11 mouse cellular contexts compared by ENCODE assay signal in genomic region chr16:50542554-50543333, GRCm38 (mm10). TPM values are rescaled to one million over a fixed set of nuclear protein-coding genes. Genes with fewer than 3 reads are reported as not detected.
DNase-seq lines count a peak whose midpoint lies in the region; ATAC-seq lines count a peak whose summit lies in the region.
"Had no signal": no experiment of that assay in that cellular context is flagged by ENCODE, and none has a peak within 500 bp of the region (broad histone marks: within the 10 kb centered on the region; RNA-seq: fewer than 3 reads in every experiment).

No protein-coding gene starts in this region.

- H3K36me3 ChIP-seq in midbrain, embryonic 14.5 days (ENCODE audit: control insufficient read depth, insufficient read depth, low read length): no peaks in the 10 kb centered on the region
- H3K36me3 ChIP-seq in midbrain, embryonic 10.5 days: no peaks in the 10 kb centered on the region
- H3K36me3 ChIP-seq in embryonic facial prominence, embryonic 10.5 days (replicated peaks): no peaks in the 10 kb centered on the region
- H3K36me3 ChIP-seq: embryonic facial prominence, embryonic 15.5 days had no signal

- H3K4me2 ChIP-seq in midbrain, embryonic 14.5 days (ENCODE audit: low read length): no peak overlapping the region
- H3K4me2 ChIP-seq: embryonic facial prominence, embryonic 15.5 days had no signal

- peak; percentile 60; the same call in 1 of the 2 replicates for ATAC-seq in midbrain, embryonic 14.5 days (ENCODE audit: low FRiP score, low TSS enrichment)

- H3K9me3 ChIP-seq in midbrain, embryonic 14.5 days (ENCODE audit: control insufficient read depth, low read length): no peaks in the 10 kb centered on the region
- no peaks in the 10 kb centered on the region for H3K9me3 ChIP-seq in midbrain, embryonic 10.5 days (replicated peaks)
- H3K9me3 ChIP-seq in embryonic facial prominence, embryonic 10.5 days: no peaks in the 10 kb centered on the region
- H3K9me3 ChIP-seq: embryonic facial prominence, embryonic 15.5 days had no signal

- DNase-seq in heart, postnatal 4 days: peak; percentile 17
- DNase-seq in heart, postnatal 25 days (ENCODE audit: low spot score): no peak
- peak; percentile 65 for DNase-seq in midbrain, embryonic 14.5 days
- DNase-seq in midbrain, embryonic 10.5 days (ENCODE audit: low spot score): no peak
- peak; percentile 15 for DNase-seq in embryonic facial prominence, embryonic 10.5 days (ENCODE audit: low spot score)
- peak; percentile 37 for DNase-seq in retina, embryonic 14.5 days (ENCODE audit: low spot score)
- no peak for DNase-seq in urinary bladder, postnatal 10 days (ENCODE audit: low spot score)
- no peak for DNase-seq in frontal cortex, postnatal 36 days (ENCODE audit: low spot score in 2 of 2)

- no peak overlapping the region for H3K27ac ChIP-seq in midbrain, embryonic 14.5 days (replicated peaks; ENCODE audit: low read depth, low read length)
- H3K27ac ChIP-seq in midbrain, embryonic 10.5 days (replicated peaks): no peak overlapping the region
- H3K27ac ChIP-seq in embryonic facial prominence, embryonic 10.5 days (replicated peaks): no peak overlapping the region
- H3K27ac ChIP-seq: embryonic facial prominence, embryonic 15.5 days; macrophage had no signal

- intact Hi-C loops in heart, postnatal 25 days (cut with DNase I): no loop called here

- no peak overlapping the region for H3K4me3 ChIP-seq in midbrain, embryonic 14.5 days (replicated peaks; ENCODE audit: low read depth, low read length)
- H3K4me3 ChIP-seq in midbrain, embryonic 10.5 days: no peak overlapping the region
- no peak overlapping the region for H3K4me3 ChIP-seq in embryonic facial prominence, embryonic 10.5 days
- H3K4me3 ChIP-seq: embryonic facial prominence, embryonic 15.5 days had no signal

- H3K4me1 ChIP-seq in midbrain, embryonic 14.5 days (ENCODE audit: control insufficient read depth, insufficient read depth, low read length): no peaks in the 10 kb centered on the region
- H3K4me1 ChIP-seq in midbrain, embryonic 10.5 days: no peaks in the 10 kb centered on the region
- H3K4me1 ChIP-seq in embryonic facial prominence, embryonic 10.5 days: no peaks in the 10 kb centered on the region
- H3K4me1 ChIP-seq: embryonic facial prominence, embryonic 15.5 days had no signal

- no peak overlapping the region for H3K9ac ChIP-seq in midbrain, embryonic 14.5 days (replicated peaks; ENCODE audit: low read length)
- H3K9ac ChIP-seq: embryonic facial prominence, embryonic 15.5 days had no signal

- WGBS in midbrain, embryonic 14.5 days: 79% methylated on average over 5 of the region's 5 CpGs
- 76% methylated on average over 5 of the region's 5 CpGs for WGBS in midbrain, embryonic 10.5 days
- 73% methylated on average over 5 of the region's 5 CpGs for WGBS in embryonic facial prominence, embryonic 10.5 days

- no peaks in the 10 kb centered on the region for H3K27me3 ChIP-seq in midbrain, embryonic 14.5 days (ENCODE audit: control insufficient read depth, insufficient read depth, low read length)
- H3K27me3 ChIP-seq in midbrain, embryonic 10.5 days (ENCODE audit: low read depth, poor library complexity, severe bottlenecking): no peaks in the 10 kb centered on the region
- no peaks in the 10 kb centered on the region for H3K27me3 ChIP-seq in embryonic facial prominence, embryonic 10.5 days (replicated peaks; ENCODE audit: low read depth, poor library complexity, severe bottlenecking)
- H3K27me3 ChIP-seq: embryonic facial prominence, embryonic 15.5 days had no signal

RNA-seq across cellular contexts. Expression of gene Ccdc54, which starts 48.2 kb away (rescaled TPM):
- not detected for total RNA-seq in heart, postnatal 4 days (2021)
- not detected for total RNA-seq in heart, postnatal 25 days (2021)
- not detected in 2 replicates for polyA plus RNA-seq in midbrain, embryonic 14.5 days (2014; fragmentation: Nextera tagmentation; extraction: Ambion mirVana)
- polyA plus RNA-seq in midbrain, embryonic 10.5 days (2016; fragmentation: Nextera tagmentation; extraction: Ambion mirVana): not detected in 2 replicates
- not detected in 2 replicates for polyA plus RNA-seq in embryonic facial prominence, embryonic 10.5 days (2016; fragmentation: Nextera tagmentation; extraction: Ambion mirVana)
- polyA plus RNA-seq: embryonic facial prominence, embryonic 15.5 days; small intestine, adult 2 months had no signal

Comparison
In these comparisons a context has a peak if more than half of its experiments do, and no peak if none do; other contexts are left out.
1. DNase-seq: peak in heart, postnatal 4 days (single experiment), midbrain, embryonic 14.5 days (single experiment), embryonic facial prominence, embryonic 10.5 days (single experiment) and retina, embryonic 14.5 days (single experiment); none in heart, postnatal 25 days (single experiment), midbrain, embryonic 10.5 days (single experiment), urinary bladder, postnatal 10 days (single experiment) and frontal cortex, postnatal 36 days (0 of 2).